Mouse (Mus musculus) layer of hippocampus, postnatal 25 days (tissue): ENCODE results near the gene Gm10065. TPM values are rescaled to one million over a fixed set of nuclear protein-coding genes. Genes with fewer than 3 reads are reported as not detected.
A peak's percentile ranks its signal among the peaks of the same experiment; 100 is the strongest.
"Not testable (repeated sequence)": the region's sequence is repeated elsewhere in the genome, so short reads cannot be mapped to it uniquely, and the experiment has no call there.

Experiments used
- DNase-seq, 2 experiments: peaks; one replicate each; pipeline ENCODE4 v3.0.0; 2022; ENCODE audit warnings: mixed read lengths in 2 of 2, low spot score in 1 of 2; ENCODE audit errors: extremely low spot score in 1 of 2
- total RNA-seq, 2 experiments: library from RNA; stranded (reverse); gene quantifications; 2 replicates each; pipeline ENCODE4 v1.2.3; 2021

Gm10065 gene
- total RNA-seq = not detected

DNA sequence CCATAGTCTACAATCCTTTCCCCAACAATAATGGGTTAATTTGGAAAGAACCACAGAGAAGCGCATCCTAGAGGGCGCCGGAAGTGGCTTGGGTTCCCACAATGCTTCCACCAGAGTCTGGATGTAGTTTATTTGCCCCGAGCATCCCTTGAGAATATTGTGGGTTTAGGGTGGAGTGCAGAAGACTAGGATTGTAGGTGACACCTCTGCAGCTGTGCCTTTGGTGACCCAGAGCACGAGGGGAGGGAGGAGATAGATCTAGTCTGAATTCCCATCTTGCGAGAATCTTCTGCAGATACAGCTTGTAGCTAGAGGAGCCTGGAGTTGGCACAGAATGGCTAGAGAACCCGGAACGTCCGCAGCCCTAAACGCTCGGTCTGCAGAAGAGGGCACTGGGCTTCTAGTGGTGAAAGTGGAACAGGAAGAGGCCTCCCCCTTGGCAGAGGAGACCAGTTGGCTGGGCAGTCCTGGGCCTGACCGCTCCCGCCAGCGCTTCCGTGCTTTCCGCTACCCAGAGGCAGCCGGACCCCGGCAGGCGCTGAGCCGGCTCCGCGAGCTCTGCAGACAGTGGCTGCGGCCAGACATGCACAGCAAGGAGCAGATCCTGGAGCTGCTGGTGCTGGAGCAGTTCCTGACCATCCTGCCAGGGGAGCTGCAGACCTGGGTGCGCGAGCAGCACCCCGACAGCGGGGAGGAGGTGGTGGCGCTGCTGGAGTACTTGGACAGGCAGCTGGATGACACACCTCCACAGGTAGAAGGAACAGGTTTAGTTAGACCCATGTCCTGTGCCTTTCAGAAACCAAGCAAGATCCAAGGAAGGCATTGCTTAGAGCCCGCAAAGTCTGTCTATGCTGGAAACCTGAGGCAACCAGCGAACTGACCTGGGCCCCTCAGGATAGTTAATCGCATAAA is at the start of gene Gm10065, which contains the start of gene Zkscan4:
Gm10065 (minus strand) TSS at position 683 of the 912 bp plus-strand sequence.
Zkscan4 (plus strand) TSS at position 149 of the 912 bp plus-strand sequence.
- DNase-seq = peak; percentile 61 to 62

GRCm38 (mm10) chr13:21506221-21506649 is 27.0 kb upstream of the Gm10065 start:
- peak; percentile 62 to 67 for DNase-seq

DNA sequence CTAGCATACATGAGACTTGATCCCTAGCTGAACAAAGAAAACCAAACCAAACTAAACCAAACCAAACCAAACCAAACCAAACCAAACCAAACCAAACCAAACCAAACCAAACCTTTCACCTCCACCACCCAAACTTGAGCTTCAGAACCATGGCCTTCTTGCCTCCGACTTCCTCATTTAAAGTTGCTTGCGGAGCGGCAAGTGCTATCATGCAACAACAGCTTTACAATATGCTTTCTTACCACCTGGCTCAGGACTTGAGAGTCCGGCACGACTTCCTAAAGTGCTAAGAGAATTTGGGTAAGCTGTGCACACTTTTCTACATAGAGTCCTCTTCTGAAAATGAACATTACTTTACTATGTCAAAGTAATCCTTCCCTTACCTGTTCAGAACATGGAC is 23.1 kb upstream of the Gm10065 start:
- DNase-seq = no peak

- not testable (repeated sequence) for DNase-seq
Measured at GRCm38 (mm10) chr13:21501182-21501581, 21.9 kb upstream of the Gm10065 start, which contains the start of gene Gm11273. Gm11273 (minus strand) TSS chr13:21501418.

GRCm38 (mm10) chr13:21495080-21495479 is 15.8 kb upstream of the Gm10065 start, which contains the start of gene AK157302:
AK157302 (plus strand) TSS chr13:21495223.
- no peak for DNase-seq

DNA sequence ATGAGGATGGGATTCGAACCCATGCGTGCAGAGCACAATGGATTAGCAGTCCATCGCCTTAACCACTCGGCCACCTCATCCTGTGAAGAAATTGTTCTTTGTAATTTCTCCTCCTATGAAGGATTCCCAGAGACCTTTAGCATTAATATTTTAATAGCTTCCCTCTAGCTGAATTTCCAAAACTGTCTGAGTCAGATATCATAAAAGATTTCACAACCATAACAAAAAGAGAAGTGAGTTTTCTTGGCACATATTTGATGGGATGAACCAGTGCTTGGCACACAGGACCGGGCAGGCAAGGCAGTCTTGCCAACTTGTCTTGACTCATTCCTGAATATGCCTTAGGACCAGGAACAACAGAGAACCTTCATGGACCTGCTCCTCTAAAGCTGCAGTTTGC is 13.6 kb upstream of the Gm10065 start:
- no peak for DNase-seq

GRCm38 (mm10) chr13:21486881-21487280 is 7.6 kb upstream of the Gm10065 start:
- DNase-seq = no peak

DNA sequence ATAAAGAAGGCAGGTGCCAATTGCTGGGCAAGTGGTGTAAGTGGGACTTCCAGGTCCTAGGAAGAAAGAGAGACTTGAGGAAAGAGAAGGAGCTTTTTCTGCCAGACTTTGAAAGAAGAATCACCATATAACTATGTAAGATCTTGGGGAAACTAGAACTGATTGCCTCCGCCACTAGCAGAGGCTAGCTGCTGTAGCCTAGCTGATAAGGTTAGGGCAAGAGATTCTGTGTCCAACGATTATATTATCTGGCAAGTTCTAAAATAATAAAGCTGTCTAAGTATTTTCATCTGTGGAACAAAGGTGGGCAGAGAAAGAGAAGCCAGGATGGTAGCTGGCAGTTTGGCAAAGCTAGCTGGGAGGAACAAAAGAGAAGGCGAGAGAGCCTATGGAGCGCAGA is 6.8 kb downstream of the Gm10065 start:
- DNase-seq = no peak

DNA sequence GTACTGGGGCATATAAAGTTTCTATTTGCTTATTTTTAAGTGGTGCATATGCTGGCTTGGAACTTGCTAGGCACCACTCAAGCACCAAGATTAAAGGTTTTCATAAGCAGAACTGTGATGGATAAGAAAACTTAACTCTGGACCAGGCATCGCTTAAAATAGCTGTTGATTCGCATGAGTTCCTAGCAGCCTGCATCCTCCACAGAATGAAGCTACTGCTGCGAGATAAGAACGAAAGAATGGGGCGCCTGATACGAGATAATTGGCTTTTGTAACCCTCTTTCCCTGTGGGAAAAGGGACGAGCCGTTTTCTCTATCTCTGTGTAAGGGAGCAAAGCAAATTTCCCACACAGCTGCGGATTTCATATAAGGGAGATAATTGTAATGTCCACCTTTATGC is 10.1 kb downstream of the Gm10065 start:
- DNase-seq = no peak

DNA sequence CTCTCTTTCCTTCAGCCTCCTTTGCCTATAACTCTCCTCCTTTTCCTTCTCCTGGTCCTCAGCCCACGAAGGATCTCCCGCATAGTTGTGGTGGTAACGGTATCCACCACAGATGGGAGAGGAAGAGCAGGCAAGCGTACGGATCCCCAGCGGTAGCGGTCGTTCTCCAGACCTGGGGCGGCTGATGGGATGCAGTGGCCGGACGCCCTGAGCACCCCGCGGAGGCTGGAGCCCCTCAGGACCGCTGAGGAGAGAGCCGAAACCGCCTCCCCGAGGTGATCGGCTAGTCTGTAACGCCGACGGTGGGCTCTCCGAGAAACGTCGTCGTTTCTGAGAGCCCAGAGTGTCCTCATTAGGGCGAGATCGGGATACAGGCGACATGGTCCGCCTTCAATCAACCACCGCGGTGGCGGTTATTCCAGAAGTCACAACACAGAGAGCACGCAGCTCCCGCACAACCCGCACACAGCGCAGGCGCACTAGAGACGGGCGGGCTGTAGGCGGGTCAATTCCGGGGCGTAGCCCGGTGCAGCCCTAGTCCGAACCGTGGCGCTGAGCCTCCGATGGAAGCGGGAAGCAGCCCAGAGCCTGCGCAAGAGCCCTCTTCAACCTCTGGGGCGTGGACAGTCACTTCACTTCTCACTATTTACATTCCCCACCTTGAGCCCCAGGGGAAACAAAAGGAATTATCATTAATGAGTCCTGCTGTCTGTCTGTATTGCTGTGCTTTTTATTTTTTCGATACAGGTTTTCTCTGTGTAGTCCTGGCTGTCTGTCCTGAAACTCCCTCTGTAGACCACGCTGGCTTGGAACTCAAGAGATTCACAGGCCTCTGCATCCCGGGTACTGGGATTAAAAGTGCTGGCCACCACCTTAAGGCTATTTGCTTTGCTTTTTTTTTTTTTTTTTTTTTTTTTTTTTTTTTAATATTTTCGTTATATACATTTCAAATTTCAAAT is 10.9 kb downstream of the Gm10065 start, which contains the start of gene Nkapl:
Nkapl (minus strand) TSS at position 449 of the 959 bp plus-strand sequence.
- peak; percentile 52 to 63 for DNase-seq

DNA sequence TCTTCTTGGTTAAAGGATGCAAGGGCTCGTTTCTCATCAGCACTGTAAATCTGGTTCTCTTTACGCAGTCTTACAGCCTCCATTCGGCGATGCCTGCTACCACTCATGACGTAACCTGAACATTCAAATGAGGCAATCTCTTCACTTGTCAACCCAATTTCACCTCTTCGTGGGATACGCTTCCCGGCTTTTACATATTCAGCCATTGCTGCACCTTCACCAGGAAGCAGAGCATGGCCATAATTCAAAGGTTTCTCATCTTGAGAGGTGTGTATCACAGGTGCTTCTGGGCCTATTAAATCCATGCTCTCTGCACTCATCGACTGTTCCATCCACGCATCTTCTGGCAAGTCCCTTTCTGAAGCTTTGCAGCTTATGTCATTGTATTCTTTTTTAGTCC is 11.9 kb downstream of the Gm10065 start:
- DNase-seq = no peak

DNA sequence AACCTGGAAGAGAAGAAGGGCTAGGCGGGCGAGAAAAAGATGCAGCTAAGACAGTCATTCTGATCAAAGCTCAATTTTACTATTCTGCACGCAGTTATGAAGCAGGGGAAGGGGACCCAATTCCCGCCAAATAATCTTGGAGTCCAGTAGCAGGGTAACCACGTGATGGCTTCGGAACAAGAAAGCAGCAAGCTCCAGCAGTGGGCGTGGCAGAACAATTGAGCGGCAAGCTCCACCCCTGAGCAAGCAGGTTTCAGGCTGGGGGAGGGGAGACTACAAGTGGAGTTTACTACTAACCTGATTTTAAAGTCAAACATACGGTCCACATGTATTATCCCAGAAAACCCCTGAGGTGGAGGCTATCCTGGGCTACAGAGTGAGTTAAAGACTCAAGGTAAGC is 16.7 kb downstream of the Gm10065 start:
- not testable (repeated sequence) for DNase-seq

DNA sequence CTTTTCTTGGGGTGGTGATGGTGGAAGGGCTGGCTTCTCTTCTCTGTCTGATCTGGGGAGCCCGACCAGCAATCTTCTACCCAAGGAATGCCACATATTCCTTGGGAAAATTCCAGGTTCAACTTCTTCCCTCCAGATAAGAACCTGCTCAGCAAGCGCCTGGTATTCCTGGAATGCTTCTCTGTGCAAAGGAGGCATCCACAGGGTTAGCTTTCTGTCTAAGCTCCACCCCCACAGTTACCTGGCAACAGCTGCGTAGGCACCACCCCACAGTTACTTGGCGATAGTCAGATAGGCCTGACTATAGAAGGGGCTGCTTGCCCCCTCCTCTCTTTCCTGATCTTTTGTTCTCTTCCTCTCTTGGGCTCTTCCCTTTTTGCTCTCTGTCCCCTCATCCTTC is 22.9 kb downstream of the Gm10065 start:
- no peak for DNase-seq

DNA sequence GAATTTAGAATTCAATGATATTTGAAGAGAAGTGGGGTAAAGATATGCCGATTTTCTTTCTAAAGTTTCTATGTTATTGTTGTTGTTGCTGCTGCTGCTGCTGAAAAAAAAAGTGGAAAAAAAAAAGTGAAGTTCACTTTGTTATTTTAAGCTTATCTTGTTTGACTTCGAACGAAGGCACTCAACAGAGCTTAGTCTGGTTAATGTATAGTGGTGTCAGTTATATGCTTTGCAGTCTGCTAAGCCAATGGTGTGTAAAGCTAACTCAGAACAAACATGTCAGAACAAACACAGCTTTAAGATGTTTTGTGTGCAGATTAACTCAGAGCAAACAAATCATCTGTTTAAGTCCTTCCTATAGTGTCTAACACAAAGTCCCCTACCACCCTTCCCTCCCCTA is 25.1 kb downstream of the Gm10065 start:
- DNase-seq = no peak

- peak; percentile 78 to 82 for DNase-seq
Measured at GRCm38 (mm10) chr13:21453449-21453848, 25.8 kb downstream of the Gm10065 start, which contains the start of gene Zscan26. Zscan26 (minus strand) TSS chr13:21453730.

- no peak for DNase-seq
Measured at GRCm38 (mm10) chr13:21453042-21453441, 26.2 kb downstream of the Gm10065 start.

GRCm38 (mm10) chr13:21447856-21448614 is 31.2 kb downstream of the Gm10065 start:
- DNase-seq = no peak

- DNase-seq = no peak
Measured at GRCm38 (mm10) chr13:21446796-21447195, 32.4 kb downstream of the Gm10065 start.

GRCm38 (mm10) chr13:21441207-21441572 is 38.1 kb downstream of the Gm10065 start:
- DNase-seq = no peak
